Mouse (Mus musculus): Measurements from ENCODE around the gene Gba2.

GRCm38 (mm10) chr4:43542044-43542443 lies 36.6 kb downstream of the Gba2 start:
- TF ChIP-seq CTCF (IDR thresholded peaks at IDR 0.05; ENCODE audit: low read depth, low read length) (no peak), POLR2A (IDR thresholded peaks at IDR 0.05; ENCODE audit: extremely low read depth, insufficient read depth, low read length) (no peak)
